Mouse (Mus musculus) testis, postnatal 14 days (tissue): ENCODE results near the gene Scnn1g.

ENCODE experiments used
- DNase-seq: peaks from one replicate; pipeline ENCODE4 v3.0.0; 2021; ENCODE audit warnings: low spot score

The Scnn1g gene

DNA sequence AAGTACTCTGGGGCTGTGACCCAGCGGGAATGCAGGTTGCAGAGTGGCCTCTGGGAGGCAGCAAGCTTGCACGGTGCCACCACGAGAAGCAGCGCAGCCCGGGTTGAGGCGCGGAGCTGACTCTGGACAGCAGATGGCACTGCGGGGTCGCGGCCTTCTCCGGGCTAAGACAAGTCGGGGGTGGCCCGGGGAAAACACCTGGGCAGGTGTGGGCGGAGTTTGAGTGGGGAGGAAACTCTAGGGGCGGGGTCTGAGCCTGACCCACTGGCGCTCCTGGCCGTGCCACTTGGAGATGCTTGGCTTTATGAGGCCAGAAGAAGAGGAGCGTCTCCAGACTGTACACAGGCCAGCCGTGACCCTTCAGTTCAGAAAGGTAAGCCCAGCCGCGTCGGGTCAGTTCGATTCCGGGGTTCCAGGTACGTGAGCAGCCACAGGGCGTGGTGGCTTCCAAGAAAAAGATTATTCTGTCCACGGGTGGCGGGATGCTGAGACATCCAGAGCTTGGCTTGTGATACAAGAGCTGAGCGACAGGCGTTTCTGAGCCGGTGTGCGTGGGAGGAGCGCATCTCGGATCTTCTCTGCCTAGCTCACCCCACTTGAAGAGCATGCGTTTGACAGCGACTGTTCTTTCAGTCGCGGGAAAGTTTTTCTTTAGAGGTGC, at the start of gene Scnn1g:
Scnn1g (plus strand) TSS at position 309 of the 661 bp plus-strand sequence.
- peak; percentile 72 for DNase-seq

DNA sequence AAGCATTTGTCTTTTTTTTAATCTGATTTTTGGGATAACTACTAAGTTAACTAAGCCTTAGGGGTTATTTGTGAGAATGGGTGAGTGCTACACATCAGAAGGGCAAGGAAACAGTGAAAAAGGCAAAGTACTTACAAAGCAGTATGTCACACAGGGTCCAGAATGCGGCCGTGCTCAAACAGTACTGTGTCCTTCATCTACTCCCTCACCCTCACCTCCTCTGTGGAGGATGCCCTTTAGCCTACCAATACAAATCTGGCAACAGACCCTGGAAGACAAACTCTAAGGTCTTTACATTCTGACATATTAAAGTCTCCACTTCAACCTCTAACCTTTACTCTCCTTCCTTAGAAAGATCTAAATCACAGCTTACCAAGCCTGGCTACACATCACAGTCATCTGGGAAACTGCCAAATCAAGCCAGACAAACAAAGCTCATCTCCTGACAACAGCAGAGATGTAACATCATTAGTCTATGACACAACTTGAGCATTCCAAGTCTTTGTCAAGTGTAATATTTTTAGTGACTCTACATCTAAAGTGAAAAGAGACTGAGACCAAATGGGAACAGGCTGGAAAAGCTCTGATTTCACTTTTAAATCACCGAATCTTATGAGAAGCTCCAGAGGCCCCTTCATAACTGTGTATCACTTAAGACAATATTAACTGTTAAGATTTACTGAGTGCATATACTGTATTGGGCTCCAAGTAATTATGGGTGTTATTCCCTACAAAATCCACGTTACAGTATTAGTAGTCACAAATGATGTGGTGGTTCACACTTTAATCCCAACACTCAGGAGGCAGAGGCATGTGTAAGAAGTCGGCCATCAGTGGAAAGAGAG, 48.9 kb upstream of the Scnn1g start:
- no peak for DNase-seq

DNA sequence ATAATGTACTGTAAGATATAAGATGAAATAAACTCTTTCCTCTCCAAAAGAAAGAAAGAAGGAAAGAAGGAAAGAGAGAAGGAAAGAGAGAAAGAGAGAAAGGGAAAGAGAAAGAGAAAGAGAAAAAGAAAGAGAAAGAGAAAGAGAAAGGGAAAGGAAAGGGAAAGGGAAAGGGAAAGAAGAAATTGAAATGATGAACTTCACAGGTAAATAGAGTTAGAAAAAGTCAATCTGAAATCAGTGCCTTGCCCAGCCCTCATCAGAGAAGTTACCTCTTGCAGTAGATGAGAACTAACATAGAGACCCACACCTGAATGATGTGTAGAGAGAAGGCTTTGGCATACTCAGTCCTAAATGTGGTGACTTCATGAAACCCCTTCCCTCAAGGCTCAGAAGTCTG, 44.9 kb upstream of the Scnn1g start:
- no peak for DNase-seq

DNA sequence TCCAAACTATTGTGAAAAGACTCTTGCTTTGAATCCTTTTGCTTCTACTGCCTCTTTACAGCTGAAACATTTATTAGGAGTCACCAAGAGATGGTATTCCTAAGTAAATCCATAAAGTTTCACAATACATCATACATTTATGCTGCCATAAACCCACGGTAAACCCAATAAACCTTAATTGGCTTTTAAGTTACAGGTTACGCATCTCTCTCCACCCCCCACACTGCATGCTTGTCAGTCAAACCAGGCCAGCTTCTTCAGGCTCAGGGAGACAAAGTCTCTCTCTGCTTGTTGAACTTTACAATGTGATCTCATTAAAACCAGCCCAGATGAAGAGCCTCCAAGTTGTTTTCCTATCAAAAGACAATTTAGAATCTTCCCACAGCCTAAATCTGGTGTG, 42.5 kb upstream of the Scnn1g start:
- no peak for DNase-seq

DNA sequence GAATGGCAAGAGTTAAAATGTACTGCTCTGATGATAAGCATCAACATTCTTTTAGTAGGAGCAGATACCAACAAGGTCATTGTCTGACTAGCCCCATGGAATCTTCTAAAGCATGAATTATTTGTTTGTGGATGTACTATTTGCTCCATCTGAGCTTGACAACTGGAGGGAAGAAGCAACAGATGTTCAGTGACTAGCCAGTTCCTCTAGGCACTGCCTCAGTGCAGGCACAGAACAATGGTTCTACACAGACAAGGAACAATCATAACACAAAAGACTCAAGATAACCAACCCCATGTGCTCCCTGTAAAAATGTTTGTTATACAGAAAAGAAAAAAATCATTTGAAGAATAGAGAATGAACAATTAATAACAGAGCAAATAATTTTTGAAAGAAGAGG, 37.1 kb upstream of the Scnn1g start:
- DNase-seq = no peak

DNA sequence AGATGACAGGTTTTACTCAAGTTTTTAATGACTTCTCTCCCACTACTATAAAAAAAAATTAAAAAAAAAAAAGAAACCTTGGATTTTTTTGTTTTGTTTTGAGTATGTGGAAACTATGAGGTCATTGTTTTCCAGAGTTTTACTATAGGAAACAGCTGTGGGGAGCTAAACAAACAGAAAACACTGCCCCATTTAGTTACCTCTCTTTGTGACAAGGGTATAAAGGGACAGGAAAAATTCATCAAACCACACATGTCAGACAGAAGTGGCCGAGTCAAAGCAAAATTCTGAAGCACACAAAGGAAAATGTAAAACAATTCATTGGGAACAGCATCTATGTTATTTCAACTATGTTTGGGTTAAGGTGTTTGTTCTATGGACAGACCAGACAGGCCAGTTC, 36.7 kb upstream of the Scnn1g start:
- no peak for DNase-seq

DNA sequence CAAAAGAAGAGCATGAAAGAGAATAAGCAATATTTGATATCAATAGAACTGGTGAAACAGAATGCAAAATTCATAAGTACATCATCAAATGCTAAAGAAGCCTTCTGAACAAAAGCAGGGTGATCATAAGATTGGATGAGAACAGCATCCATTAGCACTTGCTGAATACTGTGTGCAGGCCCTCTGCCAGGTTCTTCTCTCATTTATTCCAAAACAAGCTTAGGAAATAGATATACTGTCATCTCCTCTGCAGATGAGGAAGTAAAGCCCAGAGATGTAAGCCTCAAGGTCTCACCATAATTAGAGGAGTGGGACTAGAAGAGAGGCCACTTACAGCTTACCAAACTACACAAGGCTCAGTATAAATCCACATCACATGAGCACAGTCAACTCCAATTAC, 35.1 kb upstream of the Scnn1g start:
- DNase-seq = no peak

DNA sequence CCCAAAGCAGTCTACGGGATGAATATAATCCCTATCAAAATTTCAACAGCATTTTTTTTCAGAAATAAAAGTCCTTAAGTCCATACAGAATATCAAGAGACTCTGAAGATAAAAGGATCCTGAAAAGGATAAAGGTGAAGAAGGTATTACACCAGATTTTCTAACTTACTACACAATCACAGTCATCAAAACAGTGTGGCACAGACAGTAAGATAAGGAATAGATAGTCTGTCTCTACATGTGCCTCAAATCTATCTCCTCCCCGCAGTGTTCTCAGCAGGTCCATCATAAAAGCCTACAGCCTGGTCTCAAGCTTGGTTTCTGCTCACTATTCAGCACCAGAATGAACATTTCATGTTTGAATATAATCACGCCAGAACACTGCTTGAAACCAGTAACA, 33.8 kb upstream of the Scnn1g start:
- DNase-seq = no peak

DNA sequence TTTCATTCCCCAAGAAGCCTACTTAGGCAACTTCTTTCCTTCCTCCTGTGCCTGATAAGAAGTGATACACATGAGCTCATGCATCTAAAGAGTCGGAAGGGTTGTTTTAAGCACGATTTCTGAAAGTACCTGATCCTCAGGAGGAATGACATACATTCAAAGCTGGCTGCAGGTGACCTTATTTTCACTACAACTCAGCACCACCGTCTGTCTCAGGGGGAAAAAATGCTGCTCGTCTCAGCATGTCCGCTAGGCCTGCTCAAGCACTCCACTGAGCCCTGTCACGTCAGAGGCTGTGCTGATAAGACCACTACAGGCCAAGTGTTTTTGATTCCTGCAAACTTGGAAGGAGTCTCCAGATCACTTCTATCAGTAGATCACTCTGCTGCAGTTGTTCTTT, 32.3 kb upstream of the Scnn1g start:
- DNase-seq = no peak

DNA sequence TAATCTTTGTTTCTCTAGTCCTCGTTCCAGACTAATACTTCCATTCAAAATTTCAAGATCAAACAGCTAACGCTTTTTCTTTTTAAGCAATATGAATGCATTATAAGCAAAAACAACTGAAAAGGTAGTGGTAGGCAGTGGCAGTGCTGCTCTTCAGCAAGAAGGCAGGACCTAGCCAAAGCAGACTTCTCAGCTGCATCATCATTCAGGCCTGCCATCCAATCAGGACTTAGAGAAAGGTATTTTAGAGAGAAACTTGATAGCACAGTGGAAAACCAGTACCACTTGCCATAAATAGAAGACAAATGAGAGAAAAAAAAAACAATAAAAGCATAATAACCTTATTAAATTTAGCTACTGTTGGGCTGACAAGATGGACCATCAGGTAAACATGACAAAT, 29.2 kb upstream of the Scnn1g start:
- no peak for DNase-seq

DNA sequence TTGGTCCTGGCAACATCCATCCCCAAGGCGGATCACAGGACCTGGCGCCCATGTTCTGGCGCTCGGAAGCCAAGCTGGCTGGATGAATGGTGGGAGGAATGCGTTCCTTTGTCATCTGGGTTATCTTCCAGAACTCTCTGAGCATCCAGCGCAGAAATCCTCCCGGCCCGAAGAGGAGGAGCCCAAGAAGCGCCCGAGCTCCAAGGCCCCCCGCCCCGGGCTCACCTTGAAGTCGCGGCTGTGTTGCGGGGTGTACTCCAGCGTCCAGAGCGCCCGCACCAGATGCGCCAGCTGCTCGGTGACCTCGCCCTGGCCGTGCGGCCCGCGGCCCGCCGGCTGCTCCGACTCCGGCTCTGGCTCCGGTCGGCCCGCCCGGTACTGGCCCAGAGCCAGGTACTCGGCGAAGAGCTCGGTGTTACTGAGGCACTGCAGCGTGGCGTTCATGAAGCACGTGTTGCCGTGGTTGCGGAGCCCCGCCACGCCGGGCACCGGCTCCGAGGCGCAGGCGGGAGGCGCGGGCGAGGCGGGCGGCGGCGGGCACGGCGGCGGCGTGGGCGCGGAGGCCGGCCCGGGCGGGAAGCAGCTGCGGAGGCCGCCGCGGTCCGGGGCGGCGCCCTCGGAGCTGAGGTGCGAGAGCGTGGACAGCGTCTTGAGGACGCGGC, 27.7 kb upstream of the Scnn1g start:
- peak; percentile 59 for DNase-seq

DNA sequence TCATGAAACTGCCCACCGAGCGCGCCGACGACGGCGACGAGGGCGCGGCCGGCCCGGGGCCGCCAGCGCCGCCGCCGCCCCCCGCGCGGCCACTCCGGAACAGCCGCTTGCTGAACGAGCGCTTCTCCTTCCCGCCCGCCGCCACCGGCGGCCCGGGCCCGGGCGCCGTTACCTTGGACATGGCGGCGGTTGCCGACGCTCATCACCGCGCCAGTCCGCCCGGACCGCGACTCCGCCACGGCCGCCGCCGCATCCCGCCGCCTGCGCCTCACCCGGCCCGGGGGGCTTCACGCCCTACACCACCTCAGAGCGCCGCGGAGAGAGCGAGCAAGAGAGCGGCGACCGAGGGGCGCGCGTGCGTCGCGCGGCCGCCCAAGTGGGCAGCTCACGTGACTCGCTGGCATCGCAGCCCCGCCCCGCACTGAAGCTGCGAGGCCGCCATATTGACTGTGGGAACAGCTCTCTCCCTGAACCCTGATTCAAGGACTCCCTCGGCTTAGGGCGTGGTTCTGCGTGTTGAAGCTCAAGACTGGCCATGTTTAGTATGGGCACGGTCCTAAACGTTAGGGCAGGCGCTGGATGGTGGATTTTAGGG, 27.1 kb upstream of the Scnn1g start, which contains the start of gene Usp31:
Usp31 (minus strand) TSS at position 181 of the 595 bp plus-strand sequence.
- peak; percentile 97 for DNase-seq

DNA sequence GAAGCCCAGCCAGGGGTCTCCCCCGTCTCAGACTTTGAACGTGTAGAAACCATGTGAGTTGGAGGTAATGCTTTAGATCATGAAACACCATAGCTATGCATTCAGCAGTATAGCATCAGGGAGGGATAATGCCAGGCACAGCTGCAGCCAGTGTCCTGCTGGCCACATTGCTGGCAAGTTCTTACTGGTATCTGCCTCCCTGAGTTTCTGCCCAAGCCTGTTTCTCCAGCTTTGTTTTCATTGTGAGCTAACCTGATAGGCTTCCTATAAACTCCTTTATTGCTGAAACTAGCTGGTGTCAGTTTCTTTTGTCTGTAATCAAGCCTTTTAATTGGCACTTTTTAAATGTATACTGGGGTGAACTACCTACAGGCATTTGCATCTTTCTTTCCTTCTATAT, 23.1 kb upstream of the Scnn1g start:
- no peak for DNase-seq

DNA sequence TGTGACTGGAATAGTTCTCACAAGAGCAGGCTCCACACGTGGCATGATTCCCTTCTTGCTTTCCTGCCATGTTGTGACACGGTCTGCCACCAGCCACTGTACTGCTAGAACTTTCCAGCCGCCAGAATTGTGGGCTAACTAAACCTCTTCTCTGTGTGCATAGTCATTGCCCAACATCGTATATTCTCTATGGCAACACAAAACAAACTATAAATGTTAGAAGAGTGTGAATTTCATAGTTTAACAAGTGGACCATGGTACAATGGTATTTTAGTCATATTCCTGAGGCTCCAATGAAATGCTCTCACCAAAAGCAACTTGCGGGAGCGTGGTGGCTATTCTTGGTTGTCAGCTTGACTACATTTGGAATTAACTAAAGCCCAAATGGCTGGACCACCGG, 17.2 kb upstream of the Scnn1g start:
- no peak for DNase-seq

DNA sequence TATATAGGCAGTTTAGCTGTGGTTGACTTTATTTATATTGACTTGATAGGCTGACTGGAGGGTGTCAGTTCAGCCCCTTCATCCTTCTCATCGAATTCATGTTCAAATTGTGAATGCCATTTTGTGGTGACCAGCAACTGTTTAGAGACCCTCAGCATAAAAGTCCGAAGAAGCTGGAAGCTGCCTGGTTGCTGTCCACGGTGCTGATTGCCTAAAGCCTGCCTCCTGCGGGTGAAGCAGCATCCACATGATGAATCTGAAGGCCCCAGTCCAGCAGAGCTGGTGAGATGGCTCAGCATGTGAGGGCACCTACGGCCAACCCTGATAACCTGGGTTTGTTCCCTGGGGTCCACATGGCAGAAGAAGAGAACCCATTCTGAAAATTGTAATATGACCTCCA, 4.1 kb upstream of the Scnn1g start:
- peak; percentile 25 for DNase-seq

DNA sequence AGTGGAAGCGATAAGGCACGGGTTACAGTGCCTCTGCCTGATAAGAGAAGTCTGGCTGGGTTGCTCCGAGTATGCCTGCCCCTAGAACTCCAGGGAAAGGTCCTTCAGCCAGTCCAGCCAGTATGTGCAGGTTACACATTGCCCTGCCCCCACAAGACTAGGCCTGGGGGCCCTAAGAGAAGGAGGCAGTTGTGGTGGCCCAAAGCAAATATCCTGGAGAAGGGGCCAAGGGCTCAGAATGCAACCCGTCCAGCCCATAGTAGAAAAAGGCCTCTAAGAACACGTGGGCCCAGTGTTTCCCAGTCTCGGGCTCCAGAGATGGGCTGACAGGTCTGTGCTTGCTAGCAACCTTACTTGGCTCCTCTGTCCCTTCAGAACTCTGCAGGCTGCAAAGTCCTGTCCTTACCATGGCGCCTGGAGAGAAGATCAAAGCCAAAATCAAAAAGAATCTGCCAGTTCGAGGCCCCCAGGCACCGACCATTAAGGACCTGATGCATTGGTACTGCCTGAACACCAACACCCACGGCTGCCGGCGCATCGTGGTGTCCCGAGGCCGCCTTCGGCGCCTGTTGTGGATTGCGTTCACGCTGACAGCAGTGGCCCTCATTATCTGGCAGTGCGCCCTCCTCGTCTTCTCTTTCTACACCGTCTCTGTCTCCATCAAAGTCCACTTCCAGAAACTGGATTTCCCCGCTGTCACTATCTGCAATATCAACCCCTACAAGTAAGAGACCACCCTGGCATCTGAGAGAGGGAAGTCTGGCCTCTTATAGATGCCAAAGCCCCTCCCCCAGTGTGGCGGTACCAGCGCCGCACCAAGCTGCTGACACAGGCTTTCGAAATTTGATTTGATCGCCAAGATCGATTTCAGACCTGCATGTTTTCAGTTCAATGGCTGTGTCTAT, 3.5 kb downstream of the Scnn1g start:
- DNase-seq = no peak

DNA sequence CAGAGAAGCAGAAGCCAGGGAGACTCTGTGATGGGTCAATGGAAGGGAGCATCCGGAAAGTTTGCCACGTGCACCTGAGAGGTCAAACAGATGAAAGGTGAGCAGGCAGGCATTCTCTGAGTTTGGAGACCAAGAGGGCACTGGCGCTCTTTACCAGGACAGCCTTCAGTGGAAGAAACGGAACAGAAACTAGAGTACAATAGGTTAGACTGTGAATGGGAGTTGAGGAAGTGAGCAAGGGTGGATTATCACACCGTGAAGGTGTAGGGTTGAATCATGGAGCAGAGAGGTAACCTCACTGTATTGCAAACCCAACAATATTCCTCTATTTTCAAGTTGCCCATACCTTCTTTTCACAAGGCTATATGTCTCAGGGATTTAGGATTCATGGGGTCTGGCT, 16.0 kb downstream of the Scnn1g start:
- DNase-seq = no peak

DNA sequence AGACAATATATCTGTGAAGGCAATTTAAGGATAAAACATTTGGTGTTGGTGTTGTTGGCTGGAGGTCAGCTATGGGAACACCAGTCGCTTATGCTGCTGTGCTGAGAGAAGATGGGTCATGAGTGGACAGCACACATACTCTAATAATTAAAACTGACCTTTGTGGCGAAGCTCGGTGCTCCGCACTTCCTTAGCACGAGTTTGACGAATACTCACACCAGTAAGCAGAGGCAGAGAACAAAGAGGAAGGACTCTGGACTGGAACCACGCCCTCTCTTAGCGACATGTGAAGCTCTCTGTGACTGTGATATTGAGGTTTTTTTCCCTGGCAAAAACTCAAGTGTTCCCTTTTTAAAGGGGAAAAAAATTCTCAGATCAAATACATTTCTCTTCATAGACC, 20.5 kb downstream of the Scnn1g start:
- no peak for DNase-seq

DNA sequence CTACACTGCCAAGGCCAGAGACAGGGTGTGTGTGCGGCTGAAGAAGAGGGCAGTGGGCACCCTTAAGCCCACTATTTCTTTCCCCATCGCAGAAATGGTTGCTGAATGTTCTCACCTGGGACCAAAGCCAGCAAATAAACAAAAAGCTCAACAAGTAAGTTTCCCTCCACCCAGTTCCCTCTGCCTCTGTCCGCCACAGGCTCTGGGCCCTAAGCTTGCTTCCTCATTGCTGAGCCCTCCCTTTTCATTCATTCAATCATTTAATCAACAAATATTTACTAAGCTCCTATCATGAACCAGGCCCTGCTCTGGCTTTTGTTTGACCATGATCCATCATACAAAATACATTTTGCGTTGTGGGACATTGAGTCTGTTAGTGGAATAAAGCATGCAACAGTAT, 29.0 kb downstream of the Scnn1g start:
- DNase-seq = no peak

DNA sequence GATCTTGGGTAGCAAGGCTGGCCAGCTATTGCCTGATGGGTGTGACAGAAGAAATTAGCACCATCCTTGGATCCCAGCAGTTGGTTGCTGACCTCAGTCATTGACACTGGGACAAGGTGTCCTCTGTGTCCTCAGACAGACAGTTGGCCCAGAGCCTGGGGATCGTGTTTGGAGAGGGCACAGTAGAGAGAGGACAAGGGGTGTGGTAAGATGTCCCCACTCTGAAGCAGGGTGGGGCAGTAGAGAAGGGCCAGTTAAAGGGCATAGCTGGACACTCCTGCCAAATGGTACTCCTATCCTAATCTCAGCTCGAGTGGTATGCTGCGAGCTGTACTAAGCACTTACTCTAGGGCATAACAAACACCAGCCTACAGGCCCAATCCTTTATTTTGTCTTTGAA, 33.6 kb downstream of the Scnn1g start:
- no peak for DNase-seq

DNA sequence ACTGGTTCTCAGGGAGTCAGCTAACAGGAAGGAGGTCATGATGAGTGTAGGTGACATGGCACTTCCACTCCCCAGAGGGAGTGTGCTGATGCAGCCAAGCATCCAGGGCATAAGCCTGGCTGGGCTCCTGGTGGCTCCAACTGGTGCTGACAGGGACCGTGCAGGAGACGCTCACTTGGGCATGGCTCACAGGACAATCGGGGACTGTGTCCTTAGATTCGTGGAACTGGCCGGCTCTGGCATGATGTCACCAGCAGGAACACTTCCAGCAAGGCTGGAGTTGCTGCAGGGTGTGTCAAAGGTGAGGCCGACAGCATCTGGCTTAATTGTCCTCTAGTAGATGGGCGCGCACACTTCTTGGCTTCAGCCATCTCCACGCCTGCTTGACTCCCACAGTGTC, 34.7 kb downstream of the Scnn1g start:
- DNase-seq = no peak

DNA sequence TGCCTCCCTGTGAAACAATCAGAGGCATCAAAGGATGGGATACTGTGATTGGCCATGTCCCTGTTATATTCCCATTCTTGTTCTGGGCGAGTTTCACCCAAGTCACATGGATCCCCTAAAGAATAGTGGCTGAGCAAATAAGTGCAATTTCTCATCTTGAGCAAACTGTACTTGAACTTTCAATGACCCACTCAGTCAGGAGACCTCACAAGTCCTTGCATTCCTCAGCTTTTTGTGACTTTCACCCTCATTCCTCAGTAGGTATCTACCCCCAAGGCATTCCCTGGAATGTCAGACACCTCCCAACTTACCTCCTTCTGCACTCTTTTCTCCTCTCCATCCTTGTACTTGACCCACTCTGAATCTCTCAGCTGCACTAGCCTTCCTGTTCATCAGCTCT, 44.3 kb downstream of the Scnn1g start:
- DNase-seq = no peak
